Mouse (Mus musculus) CH12.LX (cell line): ENCODE results near the gene Spef2. TPM values are rescaled to one million over a fixed set of nuclear protein-coding genes. Genes with fewer than 3 reads are reported as not detected.

Source experiments
- DNase-seq: peaks from one replicate; pipeline ENCODE4 v3.0.0-alpha.2; 2013; ENCODE audit errors: extremely low read depth
- H3K27ac ChIP-seq: 2 replicates; pipeline ENCODE4 v1.5.1; 2012; ENCODE audit warnings: low read depth, mild to moderate bottlenecking, control low read depth, moderate library complexity; ENCODE audit not compliant: insufficient read depth
- H3K27me3 ChIP-seq: replicated peaks from 2 replicates; pipeline ENCODE3; 2012; ENCODE audit warnings: inconsistent platforms
- H3K36me3 ChIP-seq, 2 experiments: replicated peaks in 1 of 2; 2 replicates each; pipeline versions ENCODE3 to v1.6.1; 2012; ENCODE audit warnings: inconsistent platforms in 1 of 2, low read length in 1 of 2, mild to moderate bottlenecking in 1 of 2, mixed read lengths in 1 of 2, moderate library complexity in 1 of 2; ENCODE audit not compliant: control insufficient read depth in 1 of 2, insufficient read depth in 1 of 2
- H3K4me1 ChIP-seq, 2 experiments: 2 replicates each; pipeline ENCODE4 v1.6.1; 2012; ENCODE audit warnings: inconsistent platforms in 1 of 2, moderate library complexity in 1 of 2; ENCODE audit not compliant: insufficient read depth in 2 of 2, control insufficient read depth in 1 of 2
- H3K4me2 ChIP-seq: 2 replicates; pipeline ENCODE4 v1.6.1; 2012; ENCODE audit warnings: low read depth, mild to moderate bottlenecking, control low read depth; ENCODE audit not compliant: poor library complexity, insufficient read depth, severe bottlenecking
- H3K4me3 ChIP-seq, 3 experiments: fragments of 150-350 bp in 1 of 3; sonication (generic) in 1 of 3; replicated peaks in 1 of 3; 2 replicates each; pipeline versions ENCODE3 to v1.5.1; 2011 to 2012; ENCODE audit warnings: low read depth in 2 of 3, low read length in 2 of 3, mild to moderate bottlenecking in 2 of 3, moderate library complexity in 2 of 3, control low read depth in 1 of 3, improper control_type of control experiment in 1 of 3, inconsistent platforms in 1 of 3, mixed read lengths in 1 of 3; ENCODE audit not compliant: poor library complexity in 1 of 3
- H3K79me2 ChIP-seq: replicated peaks from 2 replicates; pipeline ENCODE4 v1.6.1; 2012; ENCODE audit warnings: mild to moderate bottlenecking, moderate library complexity; ENCODE audit not compliant: control insufficient read depth, poor library complexity, insufficient read depth, severe bottlenecking; ENCODE audit errors: extremely low read depth
- H3K9ac ChIP-seq: 2 replicates; pipeline ENCODE4 v1.6.1; 2012; ENCODE audit warnings: low read depth, mild to moderate bottlenecking, control low read depth, moderate library complexity; ENCODE audit not compliant: insufficient read depth
- H3K9me3 ChIP-seq: replicated peaks from 2 replicates; pipeline ENCODE3; 2012; ENCODE audit warnings: low read length, inconsistent platforms, mixed read lengths
- CHD1 ChIP-seq: IDR thresholded peaks from 2 replicates; pipeline ENCODE4 v1.6.1; 2012; ENCODE audit warnings: low read depth, low read length, improper control_type of control experiment, inconsistent platforms
- CHD2 ChIP-seq: IDR thresholded peaks from 2 replicates; pipeline ENCODE4 v1.6.1; 2011; ENCODE audit warnings: low read length, improper control_type of control experiment
- CTCF ChIP-seq, 2 experiments: IDR thresholded peaks in 1 of 2; conservative IDR thresholded peaks in 1 of 2; 2 replicates each; pipeline ENCODE4 v1.5.1; 2011 to 2012; ENCODE audit warnings: low read depth in 2 of 2, low read length in 2 of 2, improper control_type of control experiment in 1 of 2, inconsistent platforms in 1 of 2, mild to moderate bottlenecking in 1 of 2, moderate library complexity in 1 of 2
- ELF1 ChIP-seq: IDR thresholded peaks from 2 replicates; pipeline ENCODE4 v1.6.1; 2014; ENCODE audit warnings: low read depth, mild to moderate bottlenecking, inconsistent platforms, low read length, improper control_type of control experiment
- EP300 ChIP-seq: IDR thresholded peaks from 2 replicates; pipeline ENCODE4 v1.6.1; 2011; ENCODE audit warnings: low read length, improper control_type of control experiment
- ETS1 ChIP-seq: conservative IDR thresholded peaks from 2 replicates; pipeline ENCODE4 v1.6.1; 2012; ENCODE audit warnings: low read depth, mild to moderate bottlenecking, inconsistent platforms, low read length, improper control_type of control experiment, moderate library complexity
- GABPA ChIP-seq: IDR thresholded peaks from 2 replicates; pipeline ENCODE4 v1.6.1; 2012; ENCODE audit warnings: low read depth, low read length, improper control_type of control experiment, inconsistent platforms; ENCODE audit not compliant: insufficient replicate concordance
- HCFC1 ChIP-seq: IDR thresholded peaks from 2 replicates; pipeline ENCODE4 v1.6.1; 2012; ENCODE audit warnings: low read depth, mild to moderate bottlenecking, inconsistent platforms, low read length, improper control_type of control experiment
- IRF4 ChIP-seq: IDR thresholded peaks from 2 replicates; pipeline ENCODE4 v1.6.1; 2014; ENCODE audit warnings: low read depth, mild to moderate bottlenecking, inconsistent platforms, low read length, improper control_type of control experiment
- JUN ChIP-seq: IDR thresholded peaks from 2 replicates; pipeline ENCODE4 v1.6.1; 2011; ENCODE audit warnings: low read depth, mild to moderate bottlenecking, low read length, improper control_type of control experiment, moderate library complexity; ENCODE audit not compliant: insufficient read depth
- JUND ChIP-seq: conservative IDR thresholded peaks from 2 replicates; pipeline ENCODE4 v1.6.1; 2011; ENCODE audit warnings: low read depth, low read length, improper control_type of control experiment
- MAFK ChIP-seq: IDR thresholded peaks from 2 replicates; pipeline ENCODE4 v1.6.1; 2011; ENCODE audit warnings: low read length, improper control_type of control experiment; ENCODE audit not compliant: insufficient replicate concordance
- MYC ChIP-seq: IDR thresholded peaks from 2 replicates; pipeline ENCODE4 v1.6.1; 2011; ENCODE audit warnings: low read depth, mild to moderate bottlenecking, improper control_type of control experiment, low read length
- NRF1 ChIP-seq: IDR thresholded peaks from 2 replicates; pipeline ENCODE4 v1.6.1; 2014; ENCODE audit warnings: low read depth, mild to moderate bottlenecking, inconsistent platforms, low read length, improper control_type of control experiment, moderate library complexity
- PAX5 ChIP-seq: IDR thresholded peaks from 2 replicates; pipeline ENCODE4 v1.6.1; 2012; ENCODE audit warnings: low read length, inconsistent platforms, mixed read lengths
- POLR2AphosphoS2 ChIP-seq: IDR thresholded peaks from 2 replicates; pipeline ENCODE4 v1.6.1; 2011; ENCODE audit warnings: low read depth, low read length, improper control_type of control experiment
- RCOR1 ChIP-seq: conservative IDR thresholded peaks from 2 replicates; pipeline ENCODE4 v1.6.1; 2012; ENCODE audit warnings: low read depth, mild to moderate bottlenecking, inconsistent platforms, low read length, improper control_type of control experiment
- TBP ChIP-seq: conservative IDR thresholded peaks from 2 replicates; pipeline ENCODE4 v1.6.1; 2011; ENCODE audit warnings: low read depth, low read length, improper control_type of control experiment
- UBTF ChIP-seq: IDR thresholded peaks from 2 replicates; pipeline ENCODE4 v1.6.1; 2012; ENCODE audit warnings: low read depth, mild to moderate bottlenecking, inconsistent platforms, low read length, improper control_type of control experiment, moderate library complexity
- USF1 ChIP-seq: IDR thresholded peaks from 2 replicates; pipeline ENCODE4 v1.6.1; 2014; ENCODE audit warnings: low read depth, mild to moderate bottlenecking, inconsistent platforms, low read length, improper control_type of control experiment
- ZC3H11A ChIP-seq: IDR thresholded peaks from 2 replicates; pipeline ENCODE4 v1.6.1; 2012; ENCODE audit warnings: low read depth, mild to moderate bottlenecking, inconsistent platforms, low read length, improper control_type of control experiment
- dilution Hi-C: fragments of 300-500 bp; cut with MboI; formaldehyde crosslinking; loops from 2 replicates; pipeline ENCODE4 v1.14.3; 2020; ENCODE audit warnings: low sequenced_read_pairs; ENCODE audit not compliant: extremely low pct_unique_long_range_greater_than_20kb, extremely low pct_ligation_motif_present
- in situ Hi-C: fragments of 300-500 bp; cut with MboI; formaldehyde crosslinking; loops from 3 replicates; pipeline ENCODE4 v1.14.3; 2019; ENCODE audit warnings: low sequenced_read_pairs, low pct_ligation_motif_present, low pct_unique_long_range_greater_than_20kb, mixed read lengths
- polyA plus RNA-seq: library from polyadenylated mRNA; unstranded; fragments of >175 nt; gene quantifications from 2 replicates; pipeline ENCODE4 v1.2.1, GENCODE M21; 2012; ENCODE audit warnings: low read depth; ENCODE audit not compliant: insufficient read length
- total RNA-seq, 2 experiments: library from RNA; depleted of rRNA; stranded (reverse); fragments of 300-350 nt in 1 of 2; fragments of >200 nt in 1 of 2; gene quantifications; 2 replicates each; pipeline ENCODE4 v1.2.3; 2012 to 2014

Spef2 gene
- total and polyA plus RNA-seq, 3 experiments: 0.51 to 1.4 (median 1.2) TPM

DNA sequence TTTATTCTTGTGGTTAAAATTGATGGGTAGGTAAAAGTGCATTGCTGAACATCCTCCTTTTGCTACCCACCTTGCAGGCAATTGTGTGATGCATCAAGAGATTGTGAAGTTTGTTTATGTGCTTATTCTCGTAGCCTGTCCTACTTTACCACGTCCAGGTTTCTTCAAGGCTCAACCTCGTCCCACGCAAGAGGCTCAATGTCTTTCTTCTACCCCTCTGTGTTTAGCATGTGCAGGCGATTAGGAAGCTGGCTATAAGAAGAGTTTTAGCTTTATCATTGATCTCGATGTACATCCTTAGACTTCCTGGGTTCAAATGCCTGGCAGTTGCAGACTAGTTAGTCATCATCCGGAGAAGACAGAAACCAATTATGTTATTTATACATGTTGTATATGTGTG lies 176.0 kb downstream of the Spef2 start:
- no peak overlapping the region for H3K9ac ChIP-seq
- in situ Hi-C loops (loop anchor here (25.0 kb wide), 1 partner anchor 110 kb away; no protein-coding TSS in a partner anchor), dilution Hi-C loops (no loop called here)
- H3K4me2 ChIP-seq: no peak overlapping the region
- H3K27me3 ChIP-seq: no peaks in the 10 kb centered on the region
- peaks cover 2 to 46% of the 10 kb centered on the region in 2 experiments for H3K36me3 ChIP-seq
- H3K4me3 ChIP-seq: no peak overlapping the region
- no peak overlapping the region for H3K27ac ChIP-seq
- no peaks in the 10 kb centered on the region for H3K79me2 ChIP-seq
- DNase-seq: no peak
- H3K4me1 ChIP-seq: peaks cover 3 to 36% of the 10 kb centered on the region in 2 experiments; a peak in 3 of 4 replicates
- no peaks in the 10 kb centered on the region for H3K9me3 ChIP-seq
- no peak for TF ChIP-seq CHD2
- no peak for TF ChIP-seq UBTF
- no peak for TF ChIP-seq HCFC1
- TF ChIP-seq ELF1: no peak
- no peak for TF ChIP-seq CTCF (conservative IDR thresholded peaks at IDR 0.05 in 1 of 2, IDR thresholded peaks at IDR 0.05 in 1 of 2; ENCODE audit: low read depth in 2 of 2, low read length in 2 of 2)
- no peak for TF ChIP-seq MAFK
- no peak for TF ChIP-seq TBP
- no peak for TF ChIP-seq USF1
- TF ChIP-seq PAX5: no peak
- no peak for TF ChIP-seq JUN
- TF ChIP-seq JUND: no peak
- TF ChIP-seq RCOR1: no peak
- TF ChIP-seq CHD1: no peak
- no peak for TF ChIP-seq ZC3H11A
- TF ChIP-seq POLR2AphosphoS2: no peak
- TF ChIP-seq ETS1: no peak
- TF ChIP-seq GABPA: no peak
- TF ChIP-seq MYC: no peak

- dilution Hi-C loops: no loop called here
- peaks cover 2 to 44% of the 10 kb centered on the region in 2 experiments for H3K36me3 ChIP-seq
- no peaks in the 10 kb centered on the region for H3K79me2 ChIP-seq
- peaks cover 3 to 36% of the 10 kb centered on the region in 2 experiments; a peak in 3 of 4 replicates for H3K4me1 ChIP-seq
- no peak overlapping the region; the same call in 1 of the 2 replicates for H3K27ac ChIP-seq
- H3K9ac ChIP-seq: no peak overlapping the region
- in situ Hi-C loops: loop anchor here (25.0 kb wide), 1 partner anchor 110 kb away; no protein-coding TSS in a partner anchor
- DNase-seq: no peak
- H3K4me3 ChIP-seq: no peak overlapping the region
- peak; percentile 59 for TF ChIP-seq IRF4
- TF ChIP-seq EP300: peak; percentile 34; the same call in 1 of the 2 replicates
- no peak for TF ChIP-seq NRF1
- H3K4me2 ChIP-seq: peak overlapping the region; percentile 1; the same call in 1 of the 2 replicates
- H3K27me3 ChIP-seq: no peaks in the 10 kb centered on the region
- no peaks in the 10 kb centered on the region for H3K9me3 ChIP-seq
These were observed 176.8 kb downstream of the Spef2 start for GRCm38 (mm10) chr15:9571896-9572295.
